Mouse (Mus musculus): ENCODE data around the gene Pde4b.

The Pde4b gene

GRCm38 (mm10) chr4:102655331-102655730, 568.0 kb downstream of the Pde4b start:
- DNase-seq (ENCODE audit: low read depth, low spot score) = no peak

GRCm38 (mm10) chr4:102656494-102657036, 569.2 kb downstream of the Pde4b start:
- peak; percentile 66 for DNase-seq (ENCODE audit: low read depth, low spot score)

All from telencephalon, adult 2 months (tissue).